Mouse (Mus musculus) hindbrain, embryonic 15.5 days (tissue): ENCODE measurements at regions not wholly inside any gene's neighbourhood (a gene's known extent, or its start where the extent isn't known, plus 50 kb on each side); places are given as distances from the start of the nearest gene placed in this dataset.

ENCODE experiments used
- ATAC-seq: fragments of 200-750 bp; cut with Nextera tagmentation; 2 replicates; pipeline ENCODE4 v1.8.0; 2017; ENCODE audit warnings: low read depth, moderate number of reproducible peaks, moderate TSS enrichment; ENCODE audit not compliant: low FRiP score
- H3K27ac ChIP-seq: fragments of 300-500 bp; sonication (generic); replicated peaks from 2 replicates; pipeline ENCODE4 v1.5.1; 2015; ENCODE audit warnings: mild to moderate bottlenecking, inconsistent platforms
- H3K27me3 ChIP-seq: fragments of 300-500 bp; sonication (generic); 2 replicates; pipeline ENCODE4 v1.6.1; 2015; ENCODE audit warnings: control low read depth, inconsistent platforms
- H3K36me3 ChIP-seq: fragments of 300-500 bp; sonication (generic); 2 replicates; pipeline ENCODE4 v1.6.1; 2015; ENCODE audit warnings: control low read depth, inconsistent platforms
- H3K4me1 ChIP-seq: fragments of 300-500 bp; sonication (generic); replicated peaks from 2 replicates; pipeline ENCODE4 v1.6.1; 2015; ENCODE audit warnings: control low read depth, inconsistent platforms
- H3K4me2 ChIP-seq: fragments of 300-500 bp; sonication (generic); 2 replicates; pipeline ENCODE4 v1.6.1; 2015; ENCODE audit warnings: moderate library complexity, mild to moderate bottlenecking, inconsistent platforms
- H3K4me3 ChIP-seq: fragments of 300-500 bp; sonication (generic); 2 replicates; pipeline ENCODE4 v1.5.1; 2015; ENCODE audit warnings: mild to moderate bottlenecking, inconsistent platforms
- H3K9ac ChIP-seq: fragments of 300-500 bp; sonication (generic); 2 replicates; pipeline ENCODE4 v1.6.1; 2015; ENCODE audit warnings: inconsistent platforms
- H3K9me3 ChIP-seq: fragments of 300-500 bp; sonication (generic); 2 replicates; pipeline ENCODE4 v1.6.1; 2016; ENCODE audit warnings: control low read depth, inconsistent platforms
- WGBS: fragments of 180-500 bp; shearing (Covaris S2); methylation state at CpG from one replicate; pipeline ENCODE4 v1.1.7; 2015; 5-methylcytosine and 5-hydroxymethylcytosine counted together

- no peak overlapping the region for H3K27ac ChIP-seq
- WGBS: 80% methylated on average over 6 of the region's 6 CpGs
- no peaks in the 10 kb centered on the region for H3K9me3 ChIP-seq
- no peaks in the 10 kb centered on the region for H3K36me3 ChIP-seq
- H3K4me1 ChIP-seq: no peaks in the 10 kb centered on the region
- H3K4me2 ChIP-seq: no peak overlapping the region
- H3K4me3 ChIP-seq: no peak overlapping the region
- H3K9ac ChIP-seq: no peak overlapping the region
- ATAC-seq: no peak
- no peaks in the 10 kb centered on the region for H3K27me3 ChIP-seq
These were observed 222.8 kb upstream of the Prdm1 start for GRCm38 (mm10) chr10:44751061-44751460.

- no peaks in the 10 kb centered on the region for H3K4me1 ChIP-seq
- H3K36me3 ChIP-seq: no peaks in the 10 kb centered on the region
- no peak for ATAC-seq
- H3K27me3 ChIP-seq: no peaks in the 10 kb centered on the region
- no peak overlapping the region for H3K4me2 ChIP-seq
- H3K4me3 ChIP-seq: no peak overlapping the region
- H3K9ac ChIP-seq: no peak overlapping the region
- WGBS: 74% methylated on average over 4 of the region's 4 CpGs
- H3K27ac ChIP-seq: no peak overlapping the region
- H3K9me3 ChIP-seq: no peaks in the 10 kb centered on the region
These were observed 220.9 kb upstream of the Prdm1 start for GRCm38 (mm10) chr10:44749206-44749605.

GRCm38 (mm10) chr10:44747419-44747818 is 219.1 kb upstream of the Prdm1 start:
- no peaks in the 10 kb centered on the region for H3K9me3 ChIP-seq
- H3K27me3 ChIP-seq: no peaks in the 10 kb centered on the region
- H3K4me2 ChIP-seq: no peak overlapping the region
- no peak overlapping the region for H3K9ac ChIP-seq
- H3K36me3 ChIP-seq: no peaks in the 10 kb centered on the region
- no peak overlapping the region for H3K27ac ChIP-seq
- no peaks in the 10 kb centered on the region for H3K4me1 ChIP-seq
- no peak overlapping the region for H3K4me3 ChIP-seq
- WGBS: 86% methylated on average over 3 of the region's 3 CpGs
- ATAC-seq: no peak

- 52% methylated on average over 2 of the region's 2 CpGs for WGBS
These were observed 215.9 kb upstream of the Prdm1 start for GRCm38 (mm10) chr10:44744221-44744620.

GRCm38 (mm10) chr10:44733641-44734040 is 205.3 kb upstream of the Prdm1 start:
- no peaks in the 10 kb centered on the region for H3K36me3 ChIP-seq
- no peaks in the 10 kb centered on the region for H3K4me1 ChIP-seq
- no peak overlapping the region for H3K27ac ChIP-seq
- no peak for ATAC-seq
- no peak overlapping the region for H3K4me2 ChIP-seq
- H3K9ac ChIP-seq: no peak overlapping the region
- no peaks in the 10 kb centered on the region for H3K27me3 ChIP-seq
- WGBS: 93% methylated on average over 5 of the region's 5 CpGs
- no peak overlapping the region for H3K4me3 ChIP-seq
- no peaks in the 10 kb centered on the region for H3K9me3 ChIP-seq

More at GRCm38 (mm10) chr10:44744221-44744620, 215.9 kb upstream of the Prdm1 start:
- Histone ChIP-seq H3K4me1 (no peaks in the 10 kb centered on the region), H3K9ac (no peak overlapping the region), H3K9me3 (no peaks in the 10 kb centered on the region), H3K4me2 (no peak overlapping the region), H3K36me3 (no peaks in the 10 kb centered on the region), H3K27me3 (no peaks in the 10 kb centered on the region), H3K27ac (no peak overlapping the region), H3K4me3 (no peak overlapping the region)
- no peak for ATAC-seq

GRCm38 (mm10) chr10:44730721-44731120 is 202.4 kb upstream of the Prdm1 start:
- Histone ChIP-seq H3K4me3 (no peak overlapping the region), H3K27ac (no peak overlapping the region), H3K36me3 (no peaks in the 10 kb centered on the region), H3K4me2 (no peak overlapping the region), H3K27me3 (no peaks in the 10 kb centered on the region), H3K9ac (no peak overlapping the region), H3K4me1 (no peaks in the 10 kb centered on the region), H3K9me3 (no peaks in the 10 kb centered on the region)
- no peak for ATAC-seq
- 90% methylated on average over 8 of the region's 8 CpGs for WGBS

- no peak for ATAC-seq
- 86% methylated on average over 4 of the region's 4 CpGs for WGBS
- H3K4me2 ChIP-seq: no peak overlapping the region
These were observed 200.7 kb upstream of the Prdm1 start for GRCm38 (mm10) chr10:44728963-44729362.

GRCm38 (mm10) chr10:44724575-44724974 is 196.3 kb upstream of the Prdm1 start:
- Histone ChIP-seq H3K9me3 (no peaks in the 10 kb centered on the region), H3K27me3 (no peaks in the 10 kb centered on the region), H3K36me3 (no peaks in the 10 kb centered on the region), H3K4me1 (no peaks in the 10 kb centered on the region), H3K27ac (no peak overlapping the region), H3K9ac (no peak overlapping the region), H3K4me3 (no peak overlapping the region), H3K4me2 (no peak overlapping the region)
- no peak for ATAC-seq
- WGBS: 70% methylated on average over 3 of the region's 3 CpGs

More at GRCm38 (mm10) chr10:44728963-44729362, 200.7 kb upstream of the Prdm1 start:
- no peak overlapping the region for H3K9ac ChIP-seq
- H3K9me3 ChIP-seq: no peaks in the 10 kb centered on the region
- H3K36me3 ChIP-seq: no peaks in the 10 kb centered on the region
- H3K27me3 ChIP-seq: no peaks in the 10 kb centered on the region
- H3K27ac ChIP-seq: no peak overlapping the region
- no peak overlapping the region for H3K4me3 ChIP-seq
- no peaks in the 10 kb centered on the region for H3K4me1 ChIP-seq

- H3K36me3 ChIP-seq: no peaks in the 10 kb centered on the region
- no peaks in the 10 kb centered on the region for H3K9me3 ChIP-seq
- no peak overlapping the region for H3K4me2 ChIP-seq
- no peak for ATAC-seq
- WGBS: 76% methylated on average over 1 of the region's 1 CpGs
- H3K27ac ChIP-seq: no peak overlapping the region
- H3K27me3 ChIP-seq: no peaks in the 10 kb centered on the region
- H3K4me3 ChIP-seq: no peak overlapping the region
- no peak overlapping the region for H3K9ac ChIP-seq
- H3K4me1 ChIP-seq: no peaks in the 10 kb centered on the region
These were observed 195.5 kb upstream of the Prdm1 start for GRCm38 (mm10) chr10:44723845-44724244.

- Histone ChIP-seq H3K4me2 (no peak overlapping the region), H3K4me1 (no peaks in the 10 kb centered on the region), H3K36me3 (no peaks in the 10 kb centered on the region), H3K4me3 (no peak overlapping the region), H3K9ac (no peak overlapping the region), H3K27me3 (no peaks in the 10 kb centered on the region), H3K9me3 (no peaks in the 10 kb centered on the region), H3K27ac (no peak overlapping the region)
- WGBS: 86% methylated on average over 5 of the region's 5 CpGs
- ATAC-seq: no peak
These were observed 195.0 kb upstream of the Prdm1 start for GRCm38 (mm10) chr10:44723321-44723720.

GRCm38 (mm10) chr10:44721670-44722069 is 193.4 kb upstream of the Prdm1 start:
- no peaks in the 10 kb centered on the region for H3K36me3 ChIP-seq
- no peak overlapping the region for H3K4me3 ChIP-seq
- H3K27me3 ChIP-seq: no peaks in the 10 kb centered on the region
- ATAC-seq: no peak
- no peaks in the 10 kb centered on the region for H3K4me1 ChIP-seq
- H3K4me2 ChIP-seq: no peak overlapping the region
- H3K9me3 ChIP-seq: no peaks in the 10 kb centered on the region
- no peak overlapping the region for H3K9ac ChIP-seq
- no peak overlapping the region for H3K27ac ChIP-seq
- 86% methylated on average over 10 of the region's 10 CpGs for WGBS

GRCm38 (mm10) chr10:44716612-44717011 is 188.3 kb upstream of the Prdm1 start:
- Histone ChIP-seq H3K27me3 (no peaks in the 10 kb centered on the region), H3K4me3 (no peak overlapping the region), H3K4me2 (no peak overlapping the region), H3K27ac (no peak overlapping the region), H3K4me1 (no peaks in the 10 kb centered on the region), H3K36me3 (no peaks in the 10 kb centered on the region), H3K9me3 (no peaks in the 10 kb centered on the region), H3K9ac (no peak overlapping the region)
- ATAC-seq: no peak
- 25% methylated on average over 5 of the region's 5 CpGs for WGBS

GRCm38 (mm10) chr10:44715902-44716301 is 187.6 kb upstream of the Prdm1 start:
- H3K9ac ChIP-seq: no peak overlapping the region
- no peak overlapping the region for H3K4me2 ChIP-seq
- H3K4me1 ChIP-seq: no peaks in the 10 kb centered on the region
- H3K9me3 ChIP-seq: no peaks in the 10 kb centered on the region
- no peaks in the 10 kb centered on the region for H3K27me3 ChIP-seq
- ATAC-seq: no peak
- no peak overlapping the region for H3K4me3 ChIP-seq
- H3K27ac ChIP-seq: no peak overlapping the region
- no peaks in the 10 kb centered on the region for H3K36me3 ChIP-seq
